Mouse (Mus musculus) erythroid progenitor cell, adult 5-6 weeks (primary cell): ENCODE data around the gene Myo3b. TPM values are rescaled to one million over a fixed set of nuclear protein-coding genes. Genes with fewer than 3 reads are reported as not detected.

Source experiments
- ATAC-seq: replicated peaks from 2 replicates; pipeline ENCODE4 v1.8.0; 2016; ENCODE audit warnings: moderate number of reproducible peaks, mild to moderate bottlenecking, moderate TSS enrichment, inconsistent platforms; ENCODE audit not compliant: poor library complexity, low FRiP score, severe bottlenecking
- total RNA-seq, 2 experiments: library from RNA; stranded (forward) in 1 of 2; stranded (reverse) in 1 of 2; fragments of 150-400 nt in 1 of 2; fragments of 186-747, 209-891 nt in 1 of 2; gene quantifications; 2 replicates each; pipeline versions ENCODE4 v1.2.3 to v1.2.4; 2015 to 2017; ENCODE audit warnings: low replicate concordance in 2 of 2

The Myo3b gene
- total RNA-seq, 2 experiments from 2014 or later, result 0.42 TPM; not detected in 1

- ATAC-seq, result no peak
These were observed 298.3 kb downstream of the Myo3b start for GRCm38 (mm10) chr2:70337208-70337611.

DNA sequence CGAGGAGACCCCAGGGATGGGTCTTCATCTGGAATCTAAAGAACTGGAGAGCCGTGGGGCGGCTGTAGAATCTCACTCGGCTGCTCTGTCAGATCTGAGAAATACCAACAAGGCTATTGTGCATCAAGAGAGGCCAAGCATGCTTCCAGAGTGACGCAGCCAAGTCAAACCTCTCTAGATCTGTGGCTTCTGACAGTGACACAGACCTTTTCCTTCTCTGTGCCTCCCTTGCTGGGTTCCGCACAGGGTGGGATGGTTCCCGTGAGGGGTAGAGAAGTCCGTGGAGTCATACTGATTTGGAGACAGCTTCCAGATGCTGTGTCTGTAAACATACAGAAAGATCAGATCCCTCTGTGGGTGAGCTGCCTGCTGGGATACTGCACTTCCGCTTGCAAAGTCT, 298.9 kb downstream of the Myo3b start:
- ATAC-seq, result no peak

DNA sequence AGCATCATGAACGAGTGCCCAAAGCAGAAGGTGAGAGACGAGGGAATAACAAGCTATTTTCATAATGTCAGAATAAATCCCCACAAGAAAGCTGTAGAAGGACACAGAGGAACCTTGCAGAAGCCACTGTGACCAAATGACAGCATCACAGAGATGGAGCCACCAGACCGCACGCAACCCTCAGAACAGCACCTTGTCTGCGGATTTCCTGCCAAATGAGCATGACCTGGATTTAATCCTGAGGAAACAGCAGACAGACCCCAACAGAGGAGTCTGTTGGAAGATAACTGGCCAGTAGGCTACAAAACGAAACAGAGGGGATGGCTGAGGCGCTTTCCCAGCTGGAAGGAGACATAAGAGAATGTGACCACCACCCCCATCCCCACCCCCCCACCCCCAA, 300.1 kb downstream of the Myo3b start:
- no peak for ATAC-seq

DNA sequence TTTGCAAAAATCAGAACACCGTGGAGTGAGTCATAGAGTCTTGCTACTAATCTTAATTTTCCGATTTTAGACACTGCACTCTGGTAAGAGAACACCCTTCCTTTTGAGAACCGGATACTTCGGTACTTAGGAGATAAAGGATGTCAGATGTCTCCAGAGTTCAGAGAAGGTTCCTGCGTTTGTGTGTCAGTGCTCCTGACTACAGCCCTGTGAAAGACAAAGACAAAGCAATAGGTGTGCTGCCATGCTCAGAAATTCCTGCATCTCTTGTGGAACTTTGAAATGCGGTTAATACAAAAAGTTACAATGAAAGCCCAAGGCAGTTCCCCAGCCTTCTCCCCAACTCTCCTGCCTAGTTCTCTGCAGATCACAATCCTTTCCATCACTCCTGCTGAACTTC, 300.6 kb downstream of the Myo3b start:
- no peak for ATAC-seq

DNA sequence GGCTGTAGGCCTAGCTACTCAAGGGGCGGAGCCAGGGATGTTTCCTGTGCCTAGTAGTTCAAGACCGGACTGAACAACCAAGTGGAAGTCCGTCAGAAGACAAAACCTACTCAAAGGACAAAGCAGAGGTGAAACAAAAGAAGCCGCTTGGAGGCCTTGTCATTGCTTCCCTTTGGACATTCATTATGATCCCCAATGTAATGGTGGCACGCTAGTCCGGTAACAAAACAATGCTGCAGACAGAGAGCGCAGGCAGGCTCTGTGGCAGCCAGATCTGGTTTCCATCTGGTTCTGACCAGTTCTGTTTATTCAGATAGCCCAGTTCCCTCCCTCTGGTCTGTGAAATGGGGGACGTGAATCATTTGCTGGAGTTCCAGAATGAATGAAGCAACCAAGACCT, 301.3 kb downstream of the Myo3b start:
- no peak for ATAC-seq

DNA sequence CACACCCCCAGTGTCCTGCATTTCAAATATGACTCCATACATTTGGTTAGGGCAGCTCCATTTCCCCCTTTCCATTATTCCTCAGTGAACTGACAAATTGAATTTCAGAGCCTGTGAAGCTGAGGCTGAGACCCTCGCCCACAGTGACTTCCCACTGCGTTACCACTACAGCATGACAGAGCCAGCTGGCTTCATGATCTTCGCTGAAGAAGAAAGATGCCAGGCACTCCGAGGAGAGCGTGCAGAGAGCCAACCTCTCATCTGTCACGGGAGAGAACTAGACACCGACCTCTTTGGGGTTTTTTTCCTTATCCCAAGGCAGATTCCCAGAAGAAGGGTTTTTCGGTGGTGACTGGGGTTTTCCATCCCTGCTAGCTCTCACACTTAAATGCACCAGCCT, 306.2 kb downstream of the Myo3b start:
- ATAC-seq, result no peak

- no peak for ATAC-seq
These were observed 308.6 kb downstream of the Myo3b start for GRCm38 (mm10) chr2:70347511-70347910.

GRCm38 (mm10) chr2:70348793-70349553, 310.0 kb downstream of the Myo3b start:
- no peak for ATAC-seq

DNA sequence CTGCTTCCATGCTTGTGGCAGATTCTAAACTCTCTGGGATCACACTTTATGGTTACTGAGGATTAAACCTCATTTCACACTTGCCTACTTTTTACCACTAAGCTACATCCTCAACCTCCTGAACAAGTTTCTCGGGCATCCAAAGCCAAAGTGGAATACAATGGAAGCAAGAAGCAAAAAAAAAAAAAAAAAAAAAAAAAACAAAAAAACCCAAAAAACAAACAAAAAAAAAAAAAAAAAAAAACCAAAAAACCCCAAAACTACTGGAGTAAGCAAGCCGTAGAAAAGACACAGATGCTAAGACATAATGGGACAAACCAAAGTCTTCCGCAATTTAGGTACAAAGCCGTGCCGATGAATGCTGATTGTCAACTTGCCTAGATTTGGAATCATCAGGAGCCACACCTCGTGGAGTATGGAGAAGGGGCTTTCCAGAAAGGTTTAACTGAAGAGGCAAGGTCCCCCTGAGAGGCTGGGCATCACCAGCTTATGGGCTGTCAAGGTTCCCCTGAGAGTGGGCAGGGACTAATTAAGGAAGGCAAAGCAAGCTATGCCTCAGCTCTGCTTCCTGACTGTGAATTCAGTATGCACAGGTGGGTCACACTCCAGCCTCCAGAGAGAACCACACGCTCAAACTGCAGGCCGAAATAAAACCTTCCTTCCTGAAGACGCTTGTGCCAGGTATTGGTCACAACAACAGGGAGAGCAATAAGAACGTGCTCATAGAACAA, 313.7 kb downstream of the Myo3b start:
- no peak for ATAC-seq

GRCm38 (mm10) chr2:70354056-70354455, 315.1 kb downstream of the Myo3b start:
- no peak for ATAC-seq

- ATAC-seq, result no peak
These were observed 316.1 kb downstream of the Myo3b start for GRCm38 (mm10) chr2:70355026-70355425.

- no peak for ATAC-seq
These were observed 330.5 kb downstream of the Myo3b start for GRCm38 (mm10) chr2:70369421-70369820.

GRCm38 (mm10) chr2:70379341-70379740, 340.4 kb downstream of the Myo3b start:
- ATAC-seq, result no peak

DNA sequence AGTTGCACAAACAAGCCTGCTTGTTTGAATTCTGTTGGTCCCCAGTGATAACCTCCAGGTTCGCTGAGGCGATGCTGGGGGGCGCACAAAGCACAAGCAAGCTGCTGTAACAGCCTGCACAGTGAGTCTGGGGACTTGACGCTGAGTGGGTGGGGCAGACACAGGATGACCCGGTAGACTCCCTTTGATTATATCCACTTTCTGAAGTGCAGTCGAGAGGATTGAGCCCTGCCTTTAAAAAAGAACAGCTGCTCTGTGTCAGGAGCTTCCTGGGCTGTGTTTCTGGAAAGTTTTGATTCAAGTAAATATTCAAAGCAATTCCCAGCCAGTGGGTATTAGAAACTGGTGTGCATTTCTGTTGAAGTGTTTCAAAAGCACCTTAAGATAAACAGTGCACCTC, 341.0 kb downstream of the Myo3b start:
- no peak for ATAC-seq

DNA sequence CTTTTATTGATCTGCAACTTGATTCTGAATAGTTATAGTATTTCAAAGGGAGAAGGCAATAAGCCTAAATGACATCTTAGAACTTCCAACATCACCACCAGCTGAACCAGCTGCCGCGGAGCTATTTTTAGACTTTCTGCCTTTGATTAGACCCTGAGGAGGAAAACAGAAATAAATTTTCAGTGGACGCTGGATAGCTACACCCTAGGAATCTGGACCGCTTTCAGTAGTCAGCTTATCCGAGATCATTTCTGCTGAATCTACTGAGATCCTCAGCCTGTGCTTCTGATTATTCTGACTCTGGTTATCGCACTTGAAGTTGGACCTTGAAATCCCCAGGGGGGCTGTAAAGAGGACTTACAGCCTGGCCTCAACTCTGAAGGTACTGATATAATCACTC, 349.7 kb downstream of the Myo3b start:
- ATAC-seq, result no peak

DNA sequence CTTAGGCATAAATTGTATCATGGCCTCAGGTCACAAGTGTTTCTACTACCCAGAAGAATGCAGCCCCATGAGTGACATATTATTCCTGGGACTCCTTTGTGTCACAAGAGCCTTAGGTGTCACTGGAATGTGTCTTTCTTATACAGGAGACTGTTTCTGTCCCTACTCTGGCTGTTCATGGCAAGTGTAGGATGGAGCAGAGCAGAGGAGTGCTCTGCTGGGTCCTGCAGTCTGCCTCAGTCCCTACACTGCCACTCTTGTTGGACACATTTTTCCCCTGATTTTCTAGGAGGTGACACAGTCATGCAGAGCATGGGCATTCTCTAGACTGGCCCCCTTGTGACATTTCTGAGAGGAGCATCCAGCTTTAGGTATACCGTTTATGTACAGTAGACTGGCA, 350.2 kb downstream of the Myo3b start:
- no peak for ATAC-seq

GRCm38 (mm10) chr2:70397734-70398276, 358.9 kb downstream of the Myo3b start:
- no peak for ATAC-seq

GRCm38 (mm10) chr2:70399441-70400115, 360.7 kb downstream of the Myo3b start:
- ATAC-seq, result no peak

GRCm38 (mm10) chr2:70400321-70400720, 361.4 kb downstream of the Myo3b start:
- ATAC-seq, result no peak

DNA sequence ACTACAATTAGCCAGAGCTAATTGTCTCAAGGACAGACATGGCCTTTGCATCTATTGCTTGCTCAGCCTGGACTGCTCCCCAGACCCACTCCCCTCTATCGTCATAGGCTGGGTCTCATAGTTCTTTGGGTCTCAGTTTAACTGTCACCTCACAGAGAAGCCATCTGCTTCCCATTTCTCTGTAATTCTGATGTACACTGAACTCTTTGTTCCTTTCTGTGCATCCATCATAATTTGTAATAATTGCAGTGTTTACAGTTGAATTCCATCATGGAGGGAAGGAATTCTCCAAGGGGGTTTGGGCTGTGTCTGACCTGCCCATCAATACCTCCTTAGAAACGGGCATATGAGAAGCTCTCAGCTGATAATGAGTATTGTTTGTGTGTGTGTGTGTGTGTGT, 365.4 kb downstream of the Myo3b start:
- no peak for ATAC-seq

- ATAC-seq, result no peak
These were observed 367.9 kb downstream of the Myo3b start for GRCm38 (mm10) chr2:70406846-70407245.
